Mouse (Mus musculus): ENCODE measurements around the gene Slc38a9.
A peak's percentile ranks its signal among the peaks of the same experiment; 100 is the strongest.

Slc38a9 gene

DNA sequence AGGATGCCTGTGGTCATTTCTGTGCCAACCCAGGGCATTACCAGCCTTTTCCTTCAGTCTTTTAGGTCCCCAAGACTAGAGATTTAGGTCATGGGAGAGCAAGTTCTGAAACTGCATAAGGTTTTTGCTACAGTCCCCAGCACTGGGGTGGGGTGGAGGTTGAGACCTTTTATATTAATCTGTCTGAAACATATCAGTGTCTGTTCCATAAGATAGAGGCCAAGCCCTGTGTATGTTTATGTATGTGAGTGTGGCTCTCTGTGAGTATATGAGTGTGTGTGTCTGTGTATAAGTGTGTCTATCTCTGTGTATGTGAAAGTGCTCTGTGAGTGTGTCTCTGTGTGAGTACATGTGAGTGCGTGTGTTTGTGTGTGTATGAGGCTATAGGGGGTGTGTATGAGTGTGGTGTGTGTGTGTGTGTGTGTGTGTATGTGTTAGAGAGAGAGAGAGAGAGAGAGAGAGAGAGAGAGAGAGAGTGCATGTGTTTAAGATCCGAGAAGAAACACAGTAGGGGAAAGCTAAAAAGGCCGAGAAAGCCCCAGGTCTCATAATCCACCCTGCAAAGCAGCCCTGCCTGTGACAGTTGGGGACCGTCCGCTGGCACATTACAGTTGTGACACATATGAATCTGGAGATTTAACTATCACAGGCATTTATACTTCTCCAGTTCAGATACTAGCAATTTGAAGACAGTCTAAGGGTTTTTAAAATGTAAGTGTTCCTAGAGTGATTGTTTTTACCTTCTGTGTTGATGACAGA, 85.6 kb downstream of the Slc38a9 start:
- no peak for DNase-seq (ENCODE audit: low read depth, low spot score)

DNA sequence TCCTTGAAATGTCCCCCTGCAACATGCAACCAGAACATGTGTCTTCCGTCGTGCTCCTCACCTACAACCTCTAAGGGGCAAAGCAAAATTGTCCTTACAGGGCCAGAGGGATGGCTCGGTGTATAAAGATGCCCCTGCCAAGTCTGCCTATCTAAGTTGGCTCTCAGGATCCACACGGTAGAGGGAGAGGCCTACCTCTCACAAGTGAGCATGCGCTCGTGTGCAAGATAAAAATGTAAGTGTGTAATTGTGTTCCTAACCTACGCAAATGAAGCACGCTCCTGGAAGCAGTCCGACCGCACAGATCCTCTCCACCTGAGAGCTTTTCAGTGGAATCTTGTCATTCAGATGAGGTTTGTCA, 86.1 kb downstream of the Slc38a9 start:
- DNase-seq (ENCODE audit: low read depth, low spot score) = no peak

- DNase-seq (ENCODE audit: low read depth, low spot score) = no peak
Observed at GRCm38 (mm10) chr13:112747808-112748430, 87.4 kb downstream of the Slc38a9 start.

DNA sequence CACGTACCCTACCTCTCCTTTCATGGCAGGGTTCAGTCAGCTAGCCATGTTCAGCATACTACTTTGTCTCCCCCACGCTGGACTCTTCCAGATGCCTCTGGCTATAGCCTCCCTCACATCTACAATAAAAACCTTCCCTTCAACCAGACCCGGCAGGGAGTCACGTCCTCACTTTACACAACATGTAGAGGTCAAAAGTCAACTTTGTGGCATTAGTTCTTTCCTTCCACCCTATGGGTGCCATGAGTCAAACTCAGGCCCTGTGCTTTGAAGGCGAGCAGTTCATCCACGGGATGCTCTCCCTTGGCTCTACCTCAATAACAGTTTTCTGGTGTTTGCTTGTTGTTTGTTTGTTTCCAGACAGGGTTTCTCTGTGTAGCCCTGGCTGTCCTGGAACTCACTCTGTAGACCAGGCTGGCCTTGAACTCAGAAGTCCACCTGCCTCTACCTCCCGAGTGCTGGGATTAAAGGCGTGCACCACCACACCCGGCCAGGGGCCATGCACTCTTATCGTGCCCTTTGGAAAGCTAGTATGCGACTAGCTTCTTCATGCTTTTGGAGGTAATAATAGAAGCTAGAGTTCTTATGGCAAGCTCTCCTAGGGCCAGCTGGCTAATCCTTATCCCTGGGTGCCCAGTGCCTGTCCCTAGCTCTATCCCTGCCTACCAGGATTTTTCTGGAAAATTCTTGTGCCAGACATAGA, 88.4 kb downstream of the Slc38a9 start:
- DNase-seq (ENCODE audit: low read depth, low spot score) = no peak

GRCm38 (mm10) chr13:112749881-112750280, 89.3 kb downstream of the Slc38a9 start:
- DNase-seq (ENCODE audit: low read depth, low spot score) = no peak

- peak; percentile 79 for DNase-seq (ENCODE audit: low read depth, low spot score)
Observed at GRCm38 (mm10) chr13:112751454-112752308, 91.1 kb downstream of the Slc38a9 start.

DNA sequence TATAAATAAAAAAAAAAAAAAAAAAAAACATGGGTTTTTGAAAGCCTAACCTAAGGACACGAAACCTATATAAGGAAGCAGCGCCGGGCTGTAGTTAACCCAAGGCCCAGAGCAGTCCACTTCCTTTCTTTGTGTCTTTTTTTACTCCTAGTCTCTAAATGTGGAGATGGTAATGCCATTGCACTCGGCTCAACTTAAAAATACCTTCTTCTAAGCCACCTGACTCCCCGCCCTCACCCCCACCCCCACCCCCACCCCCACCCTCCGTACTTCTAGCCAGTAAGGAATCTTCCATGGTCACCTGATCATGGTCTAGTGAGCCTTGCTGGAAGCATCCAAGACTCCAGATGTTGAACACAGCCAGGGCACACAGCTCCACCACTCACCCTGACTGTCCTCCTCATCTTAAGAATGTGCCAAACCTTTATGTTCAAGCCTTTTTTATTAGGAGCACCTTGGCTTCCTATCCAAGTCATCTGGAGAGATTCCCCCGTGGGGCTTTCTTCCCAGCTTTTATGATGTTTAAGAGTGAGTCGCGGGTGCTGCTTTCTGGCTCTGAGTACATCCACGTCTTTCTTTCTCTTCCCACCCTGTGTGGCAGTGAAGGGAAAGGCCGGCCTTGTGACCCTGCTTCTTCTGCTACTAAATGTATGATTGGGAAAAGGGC, 91.9 kb downstream of the Slc38a9 start:
- peak; percentile 60 for DNase-seq (ENCODE audit: low read depth, low spot score)

DNA sequence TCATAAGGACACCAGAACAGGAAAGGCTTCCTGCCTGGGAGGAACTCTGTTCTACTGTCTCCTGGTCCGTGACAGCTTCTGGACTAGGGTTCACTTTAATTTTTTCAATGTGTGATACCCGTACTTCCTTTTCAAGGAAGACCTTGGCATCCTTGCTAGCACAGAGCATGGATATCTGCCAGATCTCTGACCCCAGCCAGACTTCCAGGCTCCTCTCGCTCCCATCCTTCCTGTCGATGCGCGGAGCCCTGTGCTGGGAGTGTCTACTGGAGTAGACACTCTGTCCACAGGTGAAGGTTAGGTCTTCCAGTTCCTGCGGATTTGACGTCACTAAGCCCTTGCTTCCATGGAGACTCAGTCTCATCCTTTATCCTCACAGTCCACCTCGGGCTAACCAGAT, 93.0 kb downstream of the Slc38a9 start:
- DNase-seq (ENCODE audit: low read depth, low spot score) = no peak

- DNase-seq (ENCODE audit: low read depth, low spot score) = no peak
Observed at GRCm38 (mm10) chr13:112754871-112755270, 94.3 kb downstream of the Slc38a9 start.

- peak; percentile 58 for DNase-seq (ENCODE audit: low read depth, low spot score)
Observed at GRCm38 (mm10) chr13:112755507-112756010, 95.0 kb downstream of the Slc38a9 start.

DNA sequence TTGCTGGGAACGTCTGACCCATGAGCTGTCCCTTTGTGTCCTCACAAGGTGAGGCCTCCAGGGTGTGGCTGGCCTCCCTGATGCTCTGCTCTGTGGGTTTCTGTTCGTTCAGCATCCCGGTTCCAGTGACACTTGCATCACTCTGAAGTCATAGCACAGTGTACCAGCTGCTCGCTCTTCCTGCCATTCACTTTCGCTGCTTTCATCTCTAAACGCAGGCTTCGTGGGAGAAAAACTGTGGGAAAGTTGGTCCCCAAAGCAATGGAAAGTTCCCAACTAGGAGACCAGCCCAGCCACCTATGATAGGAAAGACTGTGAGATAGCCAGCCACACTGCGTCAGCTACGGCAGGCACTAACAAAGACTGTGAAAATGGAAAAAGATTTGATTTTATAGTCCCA, 96.8 kb downstream of the Slc38a9 start:
- no peak for DNase-seq (ENCODE audit: low read depth, low spot score)

DNA sequence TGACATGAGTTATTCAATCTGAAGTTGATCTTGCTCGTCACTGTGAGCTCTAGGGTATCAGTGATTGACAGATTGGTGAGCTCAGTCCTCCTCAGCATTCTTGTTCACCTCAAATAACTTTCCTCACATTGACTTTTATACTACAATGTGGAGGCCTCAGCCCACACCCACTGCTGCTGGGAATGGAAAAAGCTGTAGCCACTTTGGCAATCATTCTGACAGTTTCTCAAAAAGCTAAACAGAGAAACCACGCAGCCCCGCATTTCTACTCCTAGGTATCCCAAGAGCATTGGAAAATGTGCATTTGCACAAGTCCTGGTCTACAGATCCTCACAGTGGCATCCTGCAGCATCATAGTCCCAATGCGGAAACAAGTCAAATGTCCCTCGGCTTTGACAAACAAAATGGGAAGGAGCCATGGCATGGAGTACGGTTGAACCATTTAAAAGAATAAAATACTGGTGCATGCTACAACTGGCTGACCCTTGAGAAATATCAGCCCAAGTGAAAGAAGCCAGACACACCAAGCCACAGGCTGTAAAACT, 98.1 kb downstream of the Slc38a9 start:
- no peak for DNase-seq (ENCODE audit: low read depth, low spot score)

DNA sequence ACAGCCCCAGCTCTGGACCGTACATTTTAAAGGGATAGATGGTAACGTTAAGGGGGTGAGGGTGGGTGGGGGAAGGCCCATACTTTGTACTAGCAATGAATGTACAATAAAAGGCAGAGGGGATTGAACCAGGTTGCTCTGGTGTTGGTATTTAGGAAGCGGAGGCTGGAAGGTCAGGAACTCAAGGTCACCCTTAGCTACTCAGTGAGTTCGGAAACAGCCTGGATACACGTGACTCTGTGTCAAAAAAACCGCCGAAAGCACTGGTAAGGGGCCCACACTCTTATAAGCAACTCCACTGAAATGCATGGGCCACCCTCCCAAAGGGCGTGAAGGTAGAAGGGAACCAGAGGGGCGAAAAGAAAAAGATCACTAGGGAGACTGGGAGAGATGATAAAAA, 98.8 kb downstream of the Slc38a9 start:
- peak; percentile 68 for DNase-seq (ENCODE audit: low read depth, low spot score)

- no peak for DNase-seq (ENCODE audit: low read depth, low spot score)
Observed at GRCm38 (mm10) chr13:112759777-112760537, 99.4 kb downstream of the Slc38a9 start.

DNA sequence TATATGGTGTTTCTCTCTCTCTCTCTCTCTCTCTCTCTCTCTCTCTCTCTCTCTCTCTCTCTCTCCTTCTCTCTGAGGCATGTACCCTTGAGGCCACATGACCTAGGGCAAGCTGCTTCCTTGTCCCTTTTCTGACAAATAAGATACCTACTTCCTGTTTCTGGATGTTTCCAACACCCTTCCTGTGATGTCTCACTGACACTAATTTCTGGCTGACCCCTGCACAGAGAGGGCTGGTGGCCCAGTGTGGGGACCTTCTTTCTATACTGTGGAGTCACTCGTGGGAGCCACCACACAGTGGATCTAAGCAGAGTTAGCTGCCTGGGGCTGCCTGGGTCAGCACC, 100.0 kb downstream of the Slc38a9 start:
- DNase-seq (ENCODE audit: low read depth, low spot score) = no peak

DNA sequence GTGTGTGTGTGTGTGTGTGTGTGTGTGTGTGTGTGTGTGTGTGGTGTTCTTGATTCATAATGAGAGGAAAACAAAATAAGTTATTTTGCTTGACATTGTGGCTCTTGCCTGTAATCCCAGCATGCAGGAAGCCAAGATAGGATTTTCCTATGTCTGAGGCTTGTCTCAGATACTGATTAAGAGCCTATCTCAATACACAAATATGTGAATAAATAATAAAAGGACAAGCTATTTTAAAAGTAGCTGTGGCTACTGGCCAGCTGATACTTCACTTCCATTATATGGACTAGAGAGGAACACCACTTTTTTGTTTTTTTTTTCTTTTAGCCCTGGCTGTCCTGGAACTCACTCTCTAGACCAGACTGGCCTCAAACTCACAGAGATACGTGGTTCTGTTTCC, 101.2 kb downstream of the Slc38a9 start:
- no peak for DNase-seq (ENCODE audit: low read depth, low spot score)

DNA sequence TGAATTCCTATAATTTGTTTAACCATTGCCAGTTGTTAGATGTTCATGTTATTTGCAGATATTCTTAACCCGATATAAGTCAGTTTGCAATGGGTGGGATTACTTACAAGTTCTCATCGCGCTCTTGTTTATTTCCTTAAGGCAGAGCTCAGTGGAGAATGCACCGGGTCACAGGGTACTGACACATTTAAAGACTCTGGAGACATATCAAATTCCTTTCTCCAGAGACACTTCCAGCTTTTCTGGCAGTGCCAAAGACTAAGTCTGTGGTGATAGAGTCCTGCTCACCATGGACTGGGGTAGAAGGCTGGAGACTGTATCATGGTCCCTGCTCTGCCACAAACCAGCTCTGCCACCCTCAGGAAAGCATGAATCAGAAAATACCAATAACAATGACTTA, 102.0 kb downstream of the Slc38a9 start:
- no peak for DNase-seq (ENCODE audit: low read depth, low spot score)

DNA sequence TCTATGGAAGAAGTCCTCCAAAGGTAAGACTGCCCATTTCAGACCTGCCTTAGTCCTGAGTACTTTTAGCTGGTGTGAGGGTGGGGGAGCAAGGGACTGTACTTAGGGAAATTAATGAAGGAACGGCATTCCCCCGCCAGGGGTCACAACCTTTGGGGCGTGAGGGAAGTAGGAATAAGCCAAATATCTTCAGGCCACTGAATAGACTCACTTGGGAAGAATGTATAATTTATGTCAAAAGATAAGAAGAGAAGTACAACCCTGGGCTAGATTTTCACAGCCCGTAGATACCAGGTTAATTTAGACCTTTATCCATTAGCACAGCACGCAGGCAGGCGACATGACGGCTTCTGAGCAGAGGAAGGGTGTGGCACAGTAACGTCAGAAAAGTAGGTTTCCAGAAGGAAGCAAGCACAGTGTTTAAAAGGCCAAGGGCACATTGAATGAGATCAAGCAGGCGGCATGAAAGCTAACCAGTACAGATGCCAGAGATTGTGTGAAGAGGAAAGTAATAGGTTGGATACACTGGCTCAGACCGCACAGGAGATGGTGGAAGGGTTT, 103.1 kb downstream of the Slc38a9 start:
- DNase-seq (ENCODE audit: low read depth, low spot score) = no peak

GRCm38 (mm10) chr13:112764556-112764955, 104.0 kb downstream of the Slc38a9 start:
- no peak for DNase-seq (ENCODE audit: low read depth, low spot score)

DNA sequence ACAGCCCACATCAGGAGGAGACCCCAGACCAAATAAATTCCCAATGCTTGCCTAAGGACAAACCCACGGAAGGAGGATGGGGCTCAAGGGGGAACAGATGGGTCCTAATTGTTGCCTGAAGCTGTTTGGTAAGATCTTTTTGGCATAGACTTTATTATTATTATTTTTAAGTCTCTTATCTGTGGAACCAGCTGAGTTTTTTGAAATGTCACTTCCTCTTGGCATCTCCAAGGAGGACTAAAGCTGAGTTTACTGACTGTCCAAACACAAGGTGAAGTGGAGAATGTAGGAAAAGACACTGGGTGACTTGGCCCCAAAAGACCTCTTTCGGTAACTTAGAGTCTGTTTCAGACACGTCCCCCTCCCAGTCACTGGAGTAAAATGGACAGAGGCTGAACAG, 105.1 kb downstream of the Slc38a9 start:
- DNase-seq (ENCODE audit: low read depth, low spot score) = no peak
